Mouse (Mus musculus) MEL (cell line): ENCODE measurements around the gene Tfap2c.

Source experiments
- BHLHE40 ChIP-seq: IDR thresholded peaks from 2 replicates; pipeline ENCODE4 v1.6.1; 2012; ENCODE audit warnings: low read depth, mild to moderate bottlenecking, inconsistent platforms, low read length, improper control_type of control experiment, borderline replicate concordance
- CTCF ChIP-seq, 3 experiments: IDR thresholded peaks in 2 of 3; conservative IDR thresholded peaks in 1 of 3; 2 replicates each; pipeline ENCODE4 v1.5.1; 2011 to 2012; ENCODE audit warnings: low read length in 3 of 3, low read depth in 2 of 3, mild to moderate bottlenecking in 2 of 3, improper control_type of control experiment in 1 of 3, inconsistent platforms in 1 of 3, mixed read lengths in 1 of 3, moderate library complexity in 1 of 3; ENCODE audit not compliant: control insufficient read depth in 1 of 3, insufficient read depth in 1 of 3, poor library complexity in 1 of 3, severe bottlenecking in 1 of 3
- JUND ChIP-seq: IDR thresholded peaks from 2 replicates; pipeline ENCODE4 v1.6.1; 2011; ENCODE audit warnings: low read depth, mild to moderate bottlenecking, improper control_type of control experiment, low read length
- MAFK ChIP-seq: IDR thresholded peaks from 2 replicates; pipeline ENCODE4 v1.6.1; 2011; ENCODE audit warnings: low read depth, mild to moderate bottlenecking, low read length, improper control_type of control experiment, borderline replicate concordance
- MXI1 ChIP-seq: IDR thresholded peaks from 2 replicates; pipeline ENCODE4 v1.6.1; 2011; ENCODE audit warnings: mild to moderate bottlenecking, low read depth, low read length, improper control_type of control experiment
- MYC ChIP-seq: IDR thresholded peaks from 2 replicates; pipeline ENCODE4 v1.6.1; 2011; ENCODE audit warnings: low read depth, mild to moderate bottlenecking, low read length, improper control_type of control experiment, moderate library complexity
- POLR2A ChIP-seq, 2 experiments: IDR thresholded peaks; 2 replicates each; pipeline ENCODE4 v1.6.1; 2011 to 2012; ENCODE audit warnings: low read length in 2 of 2, mild to moderate bottlenecking in 2 of 2, control low read depth in 1 of 2, improper control_type of control experiment in 1 of 2, low read depth in 1 of 2, moderate library complexity in 1 of 2; ENCODE audit not compliant: control insufficient read depth in 1 of 2, insufficient read depth in 1 of 2, poor library complexity in 1 of 2
- RAD21 ChIP-seq: IDR thresholded peaks from 2 replicates; pipeline ENCODE4 v1.6.1; 2011; ENCODE audit warnings: mild to moderate bottlenecking, low read depth, low read length, improper control_type of control experiment
- TAL1 ChIP-seq: IDR thresholded peaks from 2 replicates; pipeline ENCODE4 v1.6.1; 2012; ENCODE audit warnings: mild to moderate bottlenecking, inconsistent platforms, low read length, moderate library complexity, mixed read lengths
- TBP ChIP-seq: IDR thresholded peaks from 2 replicates; pipeline ENCODE4 v1.8.0; 2011; ENCODE audit warnings: low read depth, low read length, improper control_type of control experiment
- UBTF ChIP-seq: IDR thresholded peaks from 2 replicates; pipeline ENCODE4 v1.6.1; 2012; ENCODE audit warnings: low read depth, mild to moderate bottlenecking, inconsistent platforms, low read length, improper control_type of control experiment, moderate library complexity, borderline replicate concordance; ENCODE audit not compliant: insufficient read depth
- USF1 ChIP-seq: IDR thresholded peaks from 2 replicates; pipeline ENCODE4 v1.6.1; 2014; ENCODE audit warnings: low read depth, mild to moderate bottlenecking, inconsistent platforms, low read length, improper control_type of control experiment, moderate library complexity

DNA sequence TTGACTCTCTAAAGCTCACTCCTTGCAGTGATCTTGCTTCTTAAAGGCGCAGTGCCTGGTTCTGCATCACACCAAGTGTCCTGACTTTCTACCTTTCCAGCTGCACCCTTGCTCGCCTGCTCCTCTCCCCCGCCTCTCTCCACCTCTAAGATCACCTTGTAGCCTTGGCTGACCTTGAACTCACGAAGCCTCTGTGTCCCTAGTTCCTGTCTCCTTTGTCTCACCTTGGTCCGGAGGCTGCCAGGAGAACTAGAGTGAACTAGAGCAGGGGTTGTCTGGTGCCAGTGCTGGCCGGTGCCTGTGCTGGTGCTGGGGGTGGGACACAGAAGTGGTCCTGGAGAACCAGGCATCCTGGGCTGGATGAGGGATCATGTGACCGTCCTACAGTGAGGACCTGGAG lies 44.9 kb downstream of the Tfap2c start:
- no peak for TF ChIP-seq CTCF (IDR thresholded peaks at IDR 0.05 in 2 of 3, conservative IDR thresholded peaks at IDR 0.05 in 1 of 3; ENCODE audit: control insufficient read depth in 1 of 3, insufficient read depth in 1 of 3, low read depth in 2 of 3, low read length in 3 of 3, poor library complexity in 1 of 3, severe bottlenecking in 1 of 3)
- no peak for TF ChIP-seq TAL1
- TF ChIP-seq MYC, result no peak
- TF ChIP-seq BHLHE40, result no peak
- TF ChIP-seq JUND, result no peak
- TF ChIP-seq POLR2A (IDR thresholded peaks at IDR 0.05; ENCODE audit: control insufficient read depth in 1 of 2, insufficient read depth in 1 of 2, low read depth in 1 of 2, low read length in 2 of 2, poor library complexity in 1 of 2), result no peak
- no peak for TF ChIP-seq MXI1
- TF ChIP-seq MAFK, result no peak
- TF ChIP-seq UBTF, result no peak
- TF ChIP-seq RAD21, result no peak
- TF ChIP-seq TBP, result no peak
- TF ChIP-seq USF1, result no peak
